8 mouse cellular contexts compared by ENCODE assay signal in genomic region chr11:117415466-117415865, GRCm38 (mm10).
DNase-seq lines count a peak whose midpoint lies in the region; ATAC-seq and TF ChIP-seq lines count a peak whose summit lies in the region.

No protein-coding gene starts in this region.

- TF ChIP-seq EP300 in heart, postnatal 0 days (IDR thresholded peaks at IDR 0.05; ENCODE audit: low read depth): no peak

- H3K9me3 ChIP-seq in heart, postnatal 0 days (replicated peaks; ENCODE audit: control insufficient read depth, low read length): no peaks in the 10 kb centered on the region
- no peaks in the 10 kb centered on the region for H3K9me3 ChIP-seq in hindbrain, embryonic 11.5 days (ENCODE audit: control insufficient read depth, low read length)
- no peaks in the 10 kb centered on the region for H3K9me3 ChIP-seq in midbrain, embryonic 12.5 days

- peaks cover 18% of the 10 kb centered on the region for H3K4me1 ChIP-seq in heart, postnatal 0 days (ENCODE audit: control insufficient read depth, insufficient read depth)
- peaks cover 6% of the 10 kb centered on the region for H3K4me1 ChIP-seq in hindbrain, embryonic 11.5 days (replicated peaks; ENCODE audit: control insufficient read depth, insufficient read depth, low read length)
- H3K4me1 ChIP-seq in midbrain, embryonic 12.5 days: peaks cover 43% of the 10 kb centered on the region

- peaks cover 44% of the 10 kb centered on the region for H3K27me3 ChIP-seq in heart, postnatal 0 days (ENCODE audit: control insufficient read depth, insufficient read depth, low read length)
- peaks cover 6% of the 10 kb centered on the region for H3K27me3 ChIP-seq in hindbrain, embryonic 11.5 days (ENCODE audit: control insufficient read depth, insufficient read depth, low read length)
- H3K27me3 ChIP-seq in midbrain, embryonic 12.5 days: peaks cover 53% of the 10 kb centered on the region

- H3K4me2 ChIP-seq in heart, postnatal 0 days (ENCODE audit: low read depth, low read length): peak overlapping the region; percentile 55
- peak overlapping the region; percentile 50 for H3K4me2 ChIP-seq in hindbrain, embryonic 11.5 days (replicated peaks; ENCODE audit: low read depth, low read length)
- H3K4me2 ChIP-seq in midbrain, embryonic 12.5 days (replicated peaks): peak overlapping the region; percentile 47

- 4% methylated on average over 14 of the region's 14 CpGs for WGBS in heart, postnatal 0 days
- WGBS in hindbrain, embryonic 11.5 days: 2% methylated on average over 14 of the region's 14 CpGs
- WGBS in midbrain, embryonic 12.5 days: 1% methylated on average over 14 of the region's 14 CpGs

- H3K36me3 ChIP-seq in heart, postnatal 0 days (replicated peaks; ENCODE audit: control insufficient read depth, insufficient read depth, low read length): no peaks in the 10 kb centered on the region
- H3K36me3 ChIP-seq in hindbrain, embryonic 11.5 days (ENCODE audit: control insufficient read depth, insufficient read depth, low read length): no peaks in the 10 kb centered on the region
- H3K36me3 ChIP-seq in midbrain, embryonic 12.5 days: no peaks in the 10 kb centered on the region

- no peak overlapping the region for H3K9ac ChIP-seq in heart, postnatal 0 days (replicated peaks; ENCODE audit: low read depth, low read length)
- H3K9ac ChIP-seq in hindbrain, embryonic 11.5 days (ENCODE audit: low read depth, low read length): no peak overlapping the region
- H3K9ac ChIP-seq in midbrain, embryonic 12.5 days (replicated peaks): no peak overlapping the region

- ATAC-seq in heart, postnatal 0 days (ENCODE audit: insufficient read depth, low read depth): no peak
- ATAC-seq in hindbrain, embryonic 11.5 days (ENCODE audit: low FRiP score): no peak
- ATAC-seq in midbrain, embryonic 12.5 days (ENCODE audit: low FRiP score, low read depth): no peak
- ATAC-seq in monocyte, adult 5-6 weeks (replicated peaks; ENCODE audit: insufficient number of reproducible peaks, low FRiP score, low TSS enrichment, poor library complexity, severe bottlenecking): no peak

- H3K4me3 ChIP-seq in heart, postnatal 0 days (ENCODE audit: low read depth, low read length): no peak overlapping the region; the same call in 1 of the 2 replicates
- H3K4me3 ChIP-seq in hindbrain, embryonic 11.5 days (ENCODE audit: low read depth, low read length): no peak overlapping the region
- H3K4me3 ChIP-seq in midbrain, embryonic 12.5 days: peak overlapping the region; percentile 25; the same call in 1 of the 2 replicates

- TF ChIP-seq CTCF in heart, postnatal 0 days (IDR thresholded peaks at IDR 0.05; ENCODE audit: low read depth): no peak
- no peak for TF ChIP-seq CTCF in brain, embryonic 14.5 days (IDR thresholded peaks at IDR 0.05; ENCODE audit: borderline replicate concordance, extremely low read depth, insufficient read depth, insufficient read length)

- DNase-seq in heart, postnatal 0 days (ENCODE audit: low spot score): no peak
- DNase-seq in heart, postnatal 25 days (ENCODE audit: low spot score): no peak
- DNase-seq in brain, embryonic 14.5 days (ENCODE audit: low read depth): peak; percentile 81
- DNase-seq in hindbrain, embryonic 11.5 days (ENCODE audit: low spot score): no peak
- DNase-seq in gastrocnemius, postnatal 36 days: no peak
- no peak for DNase-seq in left cerebral cortex, adult 18-20 months (ENCODE audit: low spot score in 2 of 2)

- intact Hi-C loops in heart, postnatal 25 days (cut with DNase I): no loop called here
- intact Hi-C loops in gastrocnemius, postnatal 36 days (cut with DNase I): no loop called here

- no peak overlapping the region for H3K27ac ChIP-seq in heart, postnatal 0 days (ENCODE audit: low read depth)
- H3K27ac ChIP-seq in hindbrain, embryonic 11.5 days (ENCODE audit: low read depth, low read length): no peak overlapping the region
- peak overlapping the region; percentile 55; the same call in 1 of the 2 replicates for H3K27ac ChIP-seq in midbrain, embryonic 12.5 days (replicated peaks)

- TF ChIP-seq POLR2A in brain, embryonic 14.5 days (IDR thresholded peaks at IDR 0.05; ENCODE audit: borderline replicate concordance, extremely low read depth, insufficient read depth, insufficient read length, poor library complexity, severe bottlenecking): no peak
